Mouse (Mus musculus): ENCODE measurements around the gene Cmss1. TPM values are rescaled to one million over a fixed set of nuclear protein-coding genes. Genes with fewer than 3 reads are reported as not detected.

The Cmss1 gene
- polyA plus RNA-seq, 1 experiment from 2014 or later: 37.8 TPM

DNA sequence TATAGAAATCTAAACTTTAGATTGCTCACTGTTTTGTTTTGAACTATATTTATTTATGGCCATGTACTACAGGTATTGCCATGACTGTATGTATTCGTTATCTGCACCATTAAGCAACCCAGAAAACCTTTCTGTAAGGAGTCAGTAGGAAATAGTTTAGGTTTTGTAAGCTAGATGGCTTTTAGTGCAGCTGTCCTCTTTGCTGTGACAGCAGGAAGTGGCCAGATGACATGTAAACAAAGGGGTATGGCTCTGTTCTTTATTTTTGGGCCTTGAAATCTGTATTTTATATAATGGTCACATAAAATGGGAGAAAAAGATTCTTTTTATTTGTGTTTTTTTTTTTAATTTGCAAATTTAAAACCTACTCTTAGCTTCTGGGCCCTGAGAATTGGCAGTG is 71.9 kb downstream of the Cmss1 start:
- Histone ChIP-seq H3K36me3 (no peaks in the 10 kb centered on the region), H3K27ac (replicated peaks) (no peak overlapping the region), H3K9me3 (no peaks in the 10 kb centered on the region), H3K27me3 (no peaks in the 10 kb centered on the region), H3K9ac (no peak overlapping the region), H3K4me3 (no peak overlapping the region), H3K4me1 (replicated peaks) (peaks cover 8% of the 10 kb centered on the region; the same call in 1 of the 2 replicates), H3K4me2 (no peak overlapping the region)
- ATAC-seq (ENCODE audit: low read depth): no peak
- 71% methylated on average over 1 of the region's 1 CpGs for WGBS

DNA sequence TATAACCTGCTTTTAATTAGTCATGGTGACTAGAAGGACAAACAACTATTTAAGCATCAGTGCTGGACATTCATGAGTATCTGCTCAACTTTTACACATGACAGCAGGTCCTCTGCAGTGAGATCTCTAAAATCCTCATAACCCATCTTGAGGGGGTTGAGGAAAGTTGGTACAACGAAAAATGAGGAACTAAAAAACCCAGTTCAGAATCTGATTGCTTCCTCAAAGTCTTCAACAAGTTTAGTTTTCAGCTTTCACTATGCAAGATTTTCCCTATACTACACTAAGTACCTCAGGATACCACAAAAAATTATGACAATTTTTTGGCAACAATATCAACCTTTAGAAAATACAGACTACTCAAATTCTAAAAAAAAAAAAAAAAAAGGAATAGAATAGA is 72.3 kb downstream of the Cmss1 start:
- WGBS: 88% methylated on average over 1 of the region's 1 CpGs

DNA sequence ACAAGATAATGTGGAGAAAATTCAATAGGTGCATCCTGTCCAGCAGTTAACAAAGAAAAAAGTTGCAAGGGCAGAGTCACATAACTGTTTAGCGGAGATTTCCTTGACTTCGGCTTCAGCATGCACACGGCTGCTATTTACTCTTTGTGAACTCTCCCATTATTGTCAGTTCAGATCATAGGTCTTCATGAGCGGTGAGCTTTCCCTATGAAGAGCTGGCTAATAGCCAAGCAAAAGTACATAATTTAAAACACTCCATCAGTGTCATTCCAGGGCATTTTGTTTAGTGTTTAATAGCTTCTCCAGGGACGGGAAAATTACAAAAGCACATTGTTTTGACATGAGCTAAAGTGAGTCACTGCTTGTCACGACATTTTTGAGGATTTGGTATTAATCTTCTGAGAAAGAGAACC is 74.6 kb downstream of the Cmss1 start:
- H3K27me3 ChIP-seq: no peaks in the 10 kb centered on the region
- H3K4me1 ChIP-seq (replicated peaks): peaks cover 8% of the 10 kb centered on the region; the same call in 1 of the 2 replicates
- H3K9me3 ChIP-seq: no peaks in the 10 kb centered on the region
- no peak overlapping the region for H3K4me2 ChIP-seq
- no peak overlapping the region for H3K4me3 ChIP-seq
- 10% methylated on average over 6 of the region's 6 CpGs for WGBS
- H3K27ac ChIP-seq (replicated peaks): no peak overlapping the region
- no peaks in the 10 kb centered on the region for H3K36me3 ChIP-seq
- no peak overlapping the region for H3K9ac ChIP-seq
- no peak for ATAC-seq (ENCODE audit: low read depth)

More for the DNA sequence above, 72.3 kb downstream of the Cmss1 start:
- Histone ChIP-seq H3K9ac (no peak overlapping the region), H3K36me3 (no peaks in the 10 kb centered on the region), H3K27me3 (no peaks in the 10 kb centered on the region), H3K27ac (replicated peaks) (no peak overlapping the region), H3K4me1 (replicated peaks) (peaks cover 8% of the 10 kb centered on the region; the same call in 1 of the 2 replicates), H3K4me2 (no peak overlapping the region), H3K4me3 (no peak overlapping the region), H3K9me3 (no peaks in the 10 kb centered on the region)
- ATAC-seq (ENCODE audit: low read depth): no peak

DNA sequence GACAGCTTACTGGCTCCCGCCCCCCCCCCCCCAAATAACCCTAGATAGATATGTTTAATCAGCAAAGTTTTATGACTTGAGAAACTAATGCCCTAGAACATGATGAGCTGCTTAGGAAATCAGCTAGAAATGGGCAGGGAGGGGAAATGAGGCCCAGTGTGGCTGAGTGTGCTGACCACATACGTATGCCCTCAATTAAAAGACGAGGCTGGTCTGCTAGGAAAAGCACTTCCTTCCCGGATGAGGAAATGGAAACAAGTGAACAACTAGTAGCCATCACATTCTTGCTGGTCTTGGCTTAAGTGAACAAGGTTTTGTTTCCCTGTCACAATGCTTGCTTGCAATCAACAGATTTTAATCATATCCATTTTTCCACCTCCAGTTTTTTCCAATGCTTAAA is 76.1 kb downstream of the Cmss1 start:
- no peaks in the 10 kb centered on the region for H3K27me3 ChIP-seq
- H3K4me3 ChIP-seq: no peak overlapping the region
- H3K9ac ChIP-seq: no peak overlapping the region
- H3K36me3 ChIP-seq: no peaks in the 10 kb centered on the region
- WGBS: 88% methylated on average over 4 of the region's 4 CpGs
- ATAC-seq (ENCODE audit: low read depth): no peak
- peaks cover 8% of the 10 kb centered on the region; the same call in 1 of the 2 replicates for H3K4me1 ChIP-seq (replicated peaks)
- no peaks in the 10 kb centered on the region for H3K9me3 ChIP-seq
- no peak overlapping the region for H3K4me2 ChIP-seq
- no peak overlapping the region for H3K27ac ChIP-seq (replicated peaks)

DNA sequence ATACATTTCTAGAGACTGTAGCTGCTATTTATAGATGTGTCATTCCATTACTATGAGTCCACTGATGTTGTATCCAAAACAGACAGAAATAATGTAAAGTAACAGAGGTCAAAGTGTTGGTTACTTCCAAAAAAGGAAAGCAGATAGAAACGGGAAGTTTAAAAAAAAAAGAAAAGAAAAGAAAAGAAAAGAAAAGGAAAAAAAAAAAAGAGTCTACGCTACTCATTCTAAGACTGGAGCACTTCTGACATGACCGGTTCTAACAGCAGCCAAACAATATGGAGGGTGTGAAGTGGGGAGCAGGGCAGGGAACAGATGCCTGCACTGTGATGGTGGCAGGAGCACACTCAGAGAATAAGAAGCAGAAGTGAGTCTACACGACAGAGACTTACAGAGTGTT is 78.2 kb downstream of the Cmss1 start:
- no peak overlapping the region for H3K4me2 ChIP-seq
- no peaks in the 10 kb centered on the region for H3K27me3 ChIP-seq
- no peak overlapping the region for H3K4me3 ChIP-seq
- ATAC-seq (ENCODE audit: low read depth): no peak
- H3K27ac ChIP-seq (replicated peaks): no peak overlapping the region
- H3K9me3 ChIP-seq: no peaks in the 10 kb centered on the region
- H3K36me3 ChIP-seq: no peaks in the 10 kb centered on the region
- no peak overlapping the region for H3K9ac ChIP-seq
- H3K4me1 ChIP-seq (replicated peaks): peaks cover 8% of the 10 kb centered on the region; the same call in 1 of the 2 replicates
- 71% methylated on average over 4 of the region's 4 CpGs for WGBS

DNA sequence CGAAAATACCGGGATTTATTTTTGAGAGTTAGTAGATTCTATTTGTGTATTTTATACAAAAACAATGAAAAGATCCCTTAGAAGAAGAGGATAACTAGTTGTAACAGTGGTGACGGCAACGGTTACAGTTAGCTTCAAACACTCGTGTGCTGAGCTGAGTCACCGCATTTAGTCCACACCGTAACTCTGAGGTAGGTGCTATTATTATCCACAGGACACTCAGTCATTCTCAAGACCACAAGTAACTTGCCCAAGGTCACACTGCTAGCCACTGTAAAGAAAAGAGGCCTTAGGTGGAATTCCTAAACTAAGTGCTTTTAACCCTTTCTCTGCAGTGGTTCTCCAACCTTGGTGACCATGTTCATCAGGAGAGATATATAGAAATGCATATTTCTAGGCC is 79.8 kb downstream of the Cmss1 start:
- H3K36me3 ChIP-seq: no peaks in the 10 kb centered on the region
- H3K9me3 ChIP-seq: no peaks in the 10 kb centered on the region
- WGBS: 92% methylated on average over 7 of the region's 7 CpGs
- H3K27me3 ChIP-seq: no peaks in the 10 kb centered on the region
- H3K9ac ChIP-seq: no peak overlapping the region
- no peak overlapping the region for H3K27ac ChIP-seq (replicated peaks)
- no peak overlapping the region for H3K4me2 ChIP-seq
- no peak overlapping the region for H3K4me3 ChIP-seq
- no peak for ATAC-seq (ENCODE audit: low read depth)
- H3K4me1 ChIP-seq (replicated peaks): peaks cover 2% of the 10 kb centered on the region; the same call in 1 of the 2 replicates

DNA sequence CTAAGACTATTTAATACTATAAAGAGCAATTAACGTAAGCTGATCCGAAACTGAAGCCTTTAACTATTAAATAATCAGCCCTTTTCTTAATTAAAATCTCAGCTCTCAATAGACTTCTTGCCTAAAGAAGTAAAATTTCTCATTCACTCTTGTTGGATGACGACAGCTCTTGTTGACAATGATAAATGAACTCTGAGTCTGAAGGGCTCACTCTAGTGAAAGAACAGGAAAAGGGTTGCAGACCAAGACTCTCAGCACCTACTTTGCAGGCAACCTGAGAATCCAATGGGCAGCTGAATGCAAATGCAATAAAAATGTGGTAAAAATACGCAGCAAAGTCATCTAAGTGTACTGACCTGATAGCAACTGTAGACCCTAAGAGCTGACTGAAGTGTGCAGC is 81.2 kb downstream of the Cmss1 start:
- H3K9me3 ChIP-seq: no peaks in the 10 kb centered on the region
- no peaks in the 10 kb centered on the region for H3K4me1 ChIP-seq (replicated peaks)
- no peak overlapping the region for H3K9ac ChIP-seq
- H3K36me3 ChIP-seq: no peaks in the 10 kb centered on the region
- no peak overlapping the region for H3K27ac ChIP-seq (replicated peaks)
- H3K4me2 ChIP-seq: no peak overlapping the region
- ATAC-seq (ENCODE audit: low read depth): no peak
- no peaks in the 10 kb centered on the region for H3K27me3 ChIP-seq
- 72% methylated on average over 4 of the region's 4 CpGs for WGBS
- H3K4me3 ChIP-seq: no peak overlapping the region

DNA sequence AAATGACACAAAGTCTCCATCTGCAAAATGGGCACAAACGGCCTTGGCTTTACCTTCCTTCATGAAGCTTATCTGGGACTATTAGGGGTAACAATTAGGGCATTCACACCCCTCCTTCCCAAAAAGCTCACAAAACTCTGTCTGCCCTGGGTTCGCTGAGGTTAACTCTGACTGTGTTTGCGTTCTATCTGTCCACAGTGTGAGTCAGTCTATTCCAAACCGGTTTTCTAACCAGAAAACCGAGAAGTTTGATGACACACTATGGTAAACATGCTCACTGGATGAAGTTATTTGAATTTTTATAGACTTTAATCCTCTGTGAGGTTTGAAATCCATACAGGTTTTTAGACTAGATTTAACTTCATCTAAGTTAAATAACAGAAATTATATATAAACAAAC is 81.6 kb downstream of the Cmss1 start:
- 90% methylated on average over 5 of the region's 5 CpGs for WGBS
- Histone ChIP-seq H3K27ac (replicated peaks) (no peak overlapping the region), H3K27me3 (no peaks in the 10 kb centered on the region), H3K4me1 (replicated peaks) (no peaks in the 10 kb centered on the region), H3K9me3 (no peaks in the 10 kb centered on the region), H3K9ac (no peak overlapping the region), H3K4me2 (no peak overlapping the region), H3K36me3 (no peaks in the 10 kb centered on the region), H3K4me3 (no peak overlapping the region)
- no peak for ATAC-seq (ENCODE audit: low read depth)

DNA sequence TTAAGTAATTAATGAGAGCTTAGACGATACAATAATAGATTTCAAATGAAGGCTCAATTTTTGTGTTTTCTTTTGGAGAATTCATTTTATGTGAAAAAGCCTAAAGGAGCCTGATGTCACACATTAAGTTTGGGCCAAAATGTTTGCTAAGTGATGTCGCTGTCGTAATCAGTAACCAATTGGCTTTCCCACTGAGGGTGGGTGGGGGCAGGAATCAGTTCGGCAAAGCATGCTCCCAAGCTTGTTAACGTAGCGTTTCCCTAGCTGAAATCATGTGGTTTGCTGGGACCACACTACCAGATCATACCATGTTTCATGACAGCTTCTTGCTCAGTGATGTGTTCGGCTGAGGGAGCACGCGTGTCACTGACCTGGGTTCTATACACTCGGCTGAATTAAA is 91.0 kb downstream of the Cmss1 start:
- H3K27me3 ChIP-seq: no peaks in the 10 kb centered on the region
- no peak overlapping the region for H3K27ac ChIP-seq (replicated peaks)
- H3K4me1 ChIP-seq (replicated peaks): no peaks in the 10 kb centered on the region
- no peak overlapping the region for H3K4me2 ChIP-seq
- no peak for ATAC-seq (ENCODE audit: low read depth)
- H3K9ac ChIP-seq: no peak overlapping the region
- H3K4me3 ChIP-seq: no peak overlapping the region
- H3K9me3 ChIP-seq: no peaks in the 10 kb centered on the region
- 81% methylated on average over 10 of the region's 10 CpGs for WGBS
- H3K36me3 ChIP-seq: no peaks in the 10 kb centered on the region

DNA sequence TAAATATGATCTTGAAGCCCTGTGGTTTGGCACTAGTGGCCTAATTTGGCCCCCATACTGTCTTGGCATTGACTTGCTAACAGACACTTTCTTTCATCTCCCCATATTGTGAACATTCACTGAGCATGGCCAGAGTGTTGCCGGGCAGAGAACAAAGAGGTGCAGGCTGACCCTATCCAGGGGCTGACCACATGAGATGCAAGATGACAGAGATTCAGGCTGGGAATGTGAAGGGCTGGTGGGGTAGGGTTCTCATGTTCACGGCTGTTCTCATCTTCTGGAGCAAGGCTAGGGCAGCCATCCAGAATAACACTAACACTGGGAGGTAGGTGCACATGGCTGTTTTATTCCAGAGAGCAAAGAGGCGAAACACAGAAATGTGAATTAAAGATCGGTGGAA is 92.3 kb downstream of the Cmss1 start:
- H3K9me3 ChIP-seq: no peaks in the 10 kb centered on the region
- no peak overlapping the region for H3K9ac ChIP-seq
- no peaks in the 10 kb centered on the region for H3K4me1 ChIP-seq (replicated peaks)
- H3K36me3 ChIP-seq: no peaks in the 10 kb centered on the region
- no peak overlapping the region for H3K4me3 ChIP-seq
- H3K27me3 ChIP-seq: no peaks in the 10 kb centered on the region
- H3K4me2 ChIP-seq: no peak overlapping the region
- no peak for ATAC-seq (ENCODE audit: low read depth)
- WGBS: 58% methylated on average over 4 of the region's 4 CpGs
- no peak overlapping the region for H3K27ac ChIP-seq (replicated peaks)

DNA sequence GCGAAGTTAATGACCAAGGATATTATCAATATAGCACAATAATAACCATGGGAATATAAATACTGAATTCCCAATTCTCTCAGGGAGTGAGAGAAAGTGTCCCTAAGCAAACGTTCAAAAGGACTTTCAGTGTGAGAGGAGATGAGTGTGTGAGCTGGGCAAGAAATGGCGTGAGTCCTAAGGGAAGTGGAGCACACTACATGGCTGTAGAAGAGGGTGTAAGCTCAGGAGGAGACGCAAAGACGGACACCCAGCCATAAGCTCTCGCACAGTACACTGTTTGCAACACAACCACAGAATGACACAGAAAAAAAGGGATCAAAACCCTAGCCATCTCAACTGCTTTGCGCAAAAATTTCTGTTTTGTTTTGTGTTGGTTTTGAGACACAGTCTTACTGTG is 93.1 kb downstream of the Cmss1 start:
- WGBS: 95% methylated on average over 7 of the region's 7 CpGs
- Histone ChIP-seq H3K9me3 (no peaks in the 10 kb centered on the region), H3K36me3 (no peaks in the 10 kb centered on the region), H3K4me2 (no peak overlapping the region), H3K27ac (replicated peaks) (no peak overlapping the region), H3K4me1 (replicated peaks) (no peaks in the 10 kb centered on the region), H3K4me3 (no peak overlapping the region), H3K9ac (no peak overlapping the region), H3K27me3 (no peaks in the 10 kb centered on the region)
- no peak for ATAC-seq (ENCODE audit: low read depth)

DNA sequence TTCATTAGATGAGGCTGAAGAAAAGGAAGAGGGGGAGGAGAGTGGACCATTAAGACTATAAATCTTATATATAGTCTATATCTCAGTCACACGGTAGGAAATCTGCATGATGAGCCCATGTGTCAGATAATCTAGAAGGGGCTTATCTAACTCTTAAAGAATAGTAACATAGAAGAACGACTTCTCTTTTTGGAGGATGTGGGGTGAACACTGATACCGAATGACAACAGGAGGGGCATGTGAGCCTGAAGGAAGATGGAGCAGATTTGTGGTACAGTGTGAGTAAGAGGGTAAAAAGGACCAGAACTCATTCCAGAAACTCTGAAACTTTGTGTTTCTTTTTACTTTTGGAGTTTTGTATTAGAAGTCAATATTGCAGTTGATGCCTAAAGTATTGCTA is 97.6 kb downstream of the Cmss1 start:
- no peaks in the 10 kb centered on the region for H3K9me3 ChIP-seq
- H3K9ac ChIP-seq: no peak overlapping the region
- H3K36me3 ChIP-seq: no peaks in the 10 kb centered on the region
- H3K27me3 ChIP-seq: no peaks in the 10 kb centered on the region
- H3K4me3 ChIP-seq: no peak overlapping the region
- no peaks in the 10 kb centered on the region for H3K4me1 ChIP-seq (replicated peaks)
- ATAC-seq (ENCODE audit: low read depth): no peak
- no peak overlapping the region for H3K27ac ChIP-seq (replicated peaks)
- H3K4me2 ChIP-seq: no peak overlapping the region
- 75% methylated on average over 3 of the region's 3 CpGs for WGBS

DNA sequence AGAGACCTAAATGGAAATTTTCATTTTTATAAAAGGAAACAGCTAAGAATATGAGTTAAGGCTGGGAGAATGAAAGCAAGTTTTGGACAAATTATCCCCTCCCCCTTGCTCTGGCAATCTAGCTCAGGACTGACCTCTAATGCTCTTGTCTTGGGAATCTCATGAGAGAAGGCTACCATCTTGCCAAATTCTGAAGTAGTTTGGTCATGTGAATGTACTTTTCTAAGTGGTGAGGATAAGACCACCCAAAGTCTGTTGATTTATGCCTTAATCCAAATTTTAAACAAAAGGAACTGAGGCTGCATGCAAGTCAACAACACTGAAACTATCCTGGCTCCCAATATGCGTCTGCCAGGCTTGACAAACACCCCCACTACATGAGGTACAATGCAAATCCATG is 98.3 kb downstream of the Cmss1 start:
- Histone ChIP-seq H3K36me3 (no peaks in the 10 kb centered on the region), H3K4me1 (replicated peaks) (no peaks in the 10 kb centered on the region), H3K9me3 (no peaks in the 10 kb centered on the region), H3K27ac (replicated peaks) (no peak overlapping the region), H3K27me3 (no peaks in the 10 kb centered on the region), H3K4me2 (no peak overlapping the region), H3K9ac (no peak overlapping the region), H3K4me3 (no peak overlapping the region)
- no peak for ATAC-seq (ENCODE audit: low read depth)
- WGBS: 86% methylated on average over 1 of the region's 1 CpGs
